Mouse (Mus musculus): Measurements from ENCODE around the gene Tmem254c.
"Not testable (repeated sequence)": the region's sequence is repeated elsewhere in the genome, so short reads cannot be mapped to it uniquely, and the experiment has no call there.

Tmem254c gene

GRCm38 (mm10) chr14:26067325-26067633 is at the start of gene Tmem254c:
TSS of gene Tmem254c (minus strand) at chr14:26067355.
- DNase-seq (ENCODE audit: low spot score in 2 of 2) = not testable (repeated sequence)

DNA sequence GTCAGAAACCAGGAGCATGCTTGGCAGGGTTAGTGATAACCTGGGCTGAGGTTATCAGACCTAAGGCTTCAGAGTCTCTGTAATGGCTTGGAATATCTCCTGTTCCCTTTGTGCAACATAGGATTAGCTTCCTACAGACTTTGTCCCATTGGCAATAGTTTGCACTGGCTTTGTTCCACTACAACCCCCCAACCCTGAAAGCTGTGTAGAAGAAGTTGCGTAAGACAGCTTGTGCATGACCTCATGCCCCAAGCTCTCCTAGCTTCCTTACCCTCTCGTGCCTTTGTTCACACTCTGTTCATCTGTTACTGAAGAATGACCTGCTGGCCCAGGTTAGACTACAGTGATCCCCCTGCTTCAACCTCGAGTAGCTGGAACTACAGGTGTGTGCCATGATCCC is 30.5 kb upstream of the Tmem254c start:
- not testable (repeated sequence) for DNase-seq (ENCODE audit: low spot score in 2 of 2)

DNA sequence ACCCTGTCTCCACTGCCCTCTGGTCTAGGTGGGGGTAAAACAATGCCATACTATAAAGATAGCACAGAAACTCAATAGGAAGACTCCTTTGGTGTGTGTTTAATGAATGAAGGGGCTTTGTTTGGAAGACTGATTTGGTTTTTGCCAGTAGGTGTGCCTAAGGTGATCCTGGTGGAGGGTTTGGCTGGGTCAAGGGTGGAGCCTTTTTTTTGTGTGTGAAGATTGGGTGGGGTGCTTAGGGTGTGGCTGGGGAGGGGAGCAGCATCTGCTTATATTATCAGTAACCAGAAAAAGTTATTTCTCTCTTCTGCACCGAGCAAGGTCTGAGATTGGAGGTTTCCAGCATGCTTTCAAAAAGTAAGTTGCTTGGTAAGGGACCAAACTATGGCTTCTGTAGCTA is 14.8 kb upstream of the Tmem254c start, which contains the start of gene Cphx3:
Gene Cphx3, plus strand, starts transcription at position 301 of the 400 bp plus-strand sequence.
- not testable (repeated sequence) for DNase-seq (ENCODE audit: low spot score in 2 of 2)

GRCm38 (mm10) chr14:26081216-26081615 is 14.1 kb upstream of the Tmem254c start, which contains the start of gene Cphx2:
TSS of gene Cphx2 (plus strand) at chr14:26081516.
- DNase-seq (ENCODE audit: low spot score in 2 of 2) = not testable (repeated sequence)

DNA sequence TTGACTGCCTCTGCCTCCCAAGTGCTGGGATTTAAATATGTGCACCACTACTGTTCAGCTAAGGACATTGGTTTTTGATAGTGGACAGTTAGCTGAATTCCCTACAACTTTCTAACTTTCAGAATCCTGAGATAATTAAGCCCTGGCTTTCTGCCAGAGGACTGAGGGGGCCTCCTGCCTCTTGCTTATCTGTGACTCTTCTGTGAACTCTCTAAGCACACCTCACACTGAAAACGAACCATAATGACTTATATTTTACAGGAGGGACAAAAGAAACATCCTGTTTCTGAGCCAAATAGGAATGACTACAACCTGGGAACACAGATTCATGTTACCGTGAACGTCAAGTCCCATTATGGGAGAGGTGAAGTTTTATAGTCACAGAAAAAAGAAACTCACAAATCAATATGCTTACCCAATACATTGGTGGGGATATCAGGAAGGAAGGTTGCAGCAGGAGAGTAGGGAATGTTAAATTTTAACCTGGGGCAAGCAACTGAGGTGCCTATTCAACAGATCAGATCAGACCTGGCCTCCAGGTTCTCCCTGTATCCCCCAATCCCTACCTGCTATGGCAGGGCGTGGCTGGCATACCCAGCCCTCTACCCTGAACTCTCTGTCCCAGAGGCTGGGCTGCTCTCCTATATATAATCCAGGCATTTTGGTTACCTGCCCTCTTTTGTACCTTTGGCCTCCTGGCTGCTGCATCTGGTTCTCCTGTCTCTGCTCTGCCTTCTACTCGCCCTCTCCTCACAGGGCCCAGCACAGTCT is 9.7 kb upstream of the Tmem254c start:
- DNase-seq (ENCODE audit: low spot score in 2 of 2) = not testable (repeated sequence)

GRCm38 (mm10) chr14:26066574-26067324 is 406 bp downstream of the Tmem254c start:
- DNase-seq (ENCODE audit: low spot score in 2 of 2) = not testable (repeated sequence)

DNA sequence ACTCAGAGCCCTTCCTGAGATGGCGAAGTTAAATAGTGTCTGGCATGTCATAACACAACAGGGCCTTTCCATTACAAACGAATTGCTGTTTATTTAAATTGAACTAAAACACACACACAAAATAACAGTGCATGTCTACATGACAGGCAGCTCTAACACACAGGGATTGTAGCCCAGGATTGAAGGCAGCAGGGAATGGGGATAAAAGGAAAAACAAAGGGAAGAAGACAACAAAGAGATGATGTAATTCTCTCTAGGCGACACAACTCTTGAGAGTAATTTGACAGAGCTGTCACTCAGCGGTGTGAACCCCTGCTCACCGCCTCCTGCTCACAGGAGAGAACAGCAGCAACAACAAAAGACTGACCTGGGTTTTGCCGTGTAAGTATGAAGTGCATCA is 7.8 kb downstream of the Tmem254c start:
- not testable (repeated sequence) for DNase-seq (ENCODE audit: low spot score in 2 of 2)

DNA sequence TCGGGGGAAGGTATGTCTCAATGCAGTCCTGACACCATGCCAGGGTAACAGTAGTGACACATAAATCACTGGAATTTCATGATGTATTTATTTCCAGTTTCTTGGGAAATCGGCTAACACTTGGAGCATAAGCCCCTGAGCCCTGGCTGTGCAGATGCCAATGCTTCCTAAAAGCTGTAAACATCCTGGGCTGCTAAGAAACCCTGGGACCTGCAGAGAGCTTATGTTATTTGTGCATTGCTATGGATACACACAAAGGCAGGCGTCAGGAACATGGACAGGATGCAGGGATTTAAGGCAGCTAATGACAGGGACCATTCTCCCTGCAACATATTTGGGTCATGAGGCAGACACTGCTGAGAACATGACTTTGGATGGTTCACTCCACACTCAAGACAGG is 9.0 kb downstream of the Tmem254c start:
- not testable (repeated sequence) for DNase-seq (ENCODE audit: low spot score in 2 of 2)

GRCm38 (mm10) chr14:26048767-26049166 is 18.4 kb downstream of the Tmem254c start:
- DNase-seq (ENCODE audit: low spot score in 2 of 2) = not testable (repeated sequence)

DNA sequence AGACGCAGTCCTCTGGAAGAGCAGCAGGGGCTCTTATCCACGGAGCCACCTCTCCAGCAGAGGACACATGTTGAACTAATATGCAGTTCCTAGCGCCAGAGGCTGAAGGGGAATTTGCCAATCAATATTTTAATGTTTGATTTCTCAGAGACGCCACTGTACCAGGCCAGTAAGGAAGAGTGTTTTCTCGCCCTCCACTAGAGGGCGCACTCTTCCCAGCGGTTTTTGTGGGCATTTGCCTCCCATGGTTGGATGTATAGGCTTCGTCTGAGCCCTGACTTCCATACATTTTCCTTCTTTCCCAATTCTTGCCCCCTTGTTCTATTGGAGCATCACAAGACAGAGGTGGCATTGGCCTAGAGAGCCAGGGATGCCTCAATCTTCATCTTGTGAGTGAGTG is 20.1 kb downstream of the Tmem254c start:
- DNase-seq (ENCODE audit: low spot score in 2 of 2) = not testable (repeated sequence)

GRCm38 (mm10) chr14:26045007-26045406 is 22.1 kb downstream of the Tmem254c start:
- not testable (repeated sequence) for DNase-seq (ENCODE audit: low spot score in 2 of 2)

- not testable (repeated sequence) for DNase-seq (ENCODE audit: low spot score in 2 of 2)
Measured at GRCm38 (mm10) chr14:26042611-26043010, 24.5 kb downstream of the Tmem254c start, which contains the start of gene Gm9780. TSS of gene Gm9780 (minus strand) at chr14:26042711.

- not testable (repeated sequence) for DNase-seq (ENCODE audit: low spot score in 2 of 2)
Measured at GRCm38 (mm10) chr14:26035439-26035838, 31.7 kb downstream of the Tmem254c start.

- not testable (repeated sequence) for DNase-seq (ENCODE audit: low spot score in 2 of 2)
Measured at GRCm38 (mm10) chr14:26034364-26034763, 32.8 kb downstream of the Tmem254c start.

DNA sequence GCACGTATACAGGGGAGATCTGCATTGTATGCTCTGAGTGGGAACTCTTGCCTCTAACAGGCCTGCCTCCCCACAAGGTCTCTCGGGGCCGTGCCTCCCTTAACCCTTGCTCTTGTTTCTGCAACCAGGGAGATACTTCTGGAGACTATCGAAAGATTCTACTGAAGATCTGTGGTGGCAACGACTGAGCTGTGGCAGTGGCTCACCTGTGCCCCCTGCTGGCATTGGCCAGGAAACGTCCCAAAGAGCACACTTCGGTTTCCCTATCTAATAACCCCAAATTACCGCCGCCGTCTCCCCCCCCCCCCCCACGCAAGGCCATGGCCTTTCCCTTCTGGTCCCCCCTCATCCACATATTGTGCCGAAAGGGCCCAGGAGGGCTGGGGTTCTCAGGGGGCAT is 41.5 kb downstream of the Tmem254c start:
- DNase-seq (ENCODE audit: low spot score in 2 of 2) = not testable (repeated sequence)

DNA sequence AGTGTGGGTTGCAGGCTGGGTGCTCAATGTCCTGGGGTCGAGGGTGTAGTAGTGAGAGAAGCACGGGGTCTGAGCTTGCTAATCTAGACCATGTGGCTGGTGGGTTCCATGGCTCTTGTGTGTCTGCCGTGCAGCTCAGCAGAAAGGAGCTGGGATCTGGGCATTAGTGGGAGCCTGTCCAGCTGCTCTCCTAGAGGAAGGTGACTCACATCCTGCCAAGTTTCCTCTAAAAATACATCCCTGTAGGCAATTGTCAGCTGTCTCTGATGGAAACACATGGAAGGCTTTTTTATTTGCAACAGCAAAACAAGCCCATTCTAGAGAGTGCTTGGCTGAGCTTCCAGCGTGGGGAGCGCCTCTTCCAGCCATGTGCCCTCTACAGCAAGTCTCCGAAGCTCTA is 44.3 kb downstream of the Tmem254c start:
- not testable (repeated sequence) for DNase-seq (ENCODE audit: low spot score in 2 of 2)

GRCm38 (mm10) chr14:26021555-26021954 is 45.6 kb downstream of the Tmem254c start:
- DNase-seq (ENCODE audit: low spot score in 2 of 2) = not testable (repeated sequence)

GRCm38 (mm10) chr14:26016414-26016813 is 50.7 kb downstream of the Tmem254c start:
- DNase-seq (ENCODE audit: low spot score in 2 of 2) = not testable (repeated sequence)
